Mouse (Mus musculus): Measurements from ENCODE around the gene 1500009C09Rik. TPM values are rescaled to one million over a fixed set of nuclear protein-coding genes. Genes with fewer than 3 reads are reported as not detected.
A peak's percentile ranks its signal among the peaks of the same experiment; 100 is the strongest.

The 1500009C09Rik gene
- total RNA-seq, 1 experiment = 1.0 TPM

GRCm38 (mm10) chr15:82247131-82247776, 4.9 kb upstream of the 1500009C09Rik start:
- no peaks in the 10 kb centered on the region for H3K9me3 ChIP-seq (ENCODE audit: control insufficient read depth, insufficient read depth, low read depth, low read length)
- peak overlapping the region; percentile 96 for H3K27ac ChIP-seq (ENCODE audit: insufficient read depth, low read depth, low read length, poor library complexity, severe bottlenecking)
- H3K9ac ChIP-seq (ENCODE audit: insufficient read depth, low read depth, low read length, poor library complexity, severe bottlenecking) = no peak overlapping the region
- no peak overlapping the region for H3K4me3 ChIP-seq (ENCODE audit: insufficient read depth in 1 of 2, low read depth in 1 of 2, low read length in 2 of 2, poor library complexity in 1 of 2, severe bottlenecking in 1 of 2)
- H3K4me1 ChIP-seq (ENCODE audit: control insufficient read depth in 2 of 2, insufficient read depth in 2 of 2, low read length in 2 of 2, poor library complexity in 1 of 2) = peaks cover 7% of the 10 kb centered on the region in 2 experiments; a peak in 3 of 4 replicates
- no peak for DNase-seq (ENCODE audit: low read depth, low spot score)
- in situ Hi-C loops (cut with MboI; ENCODE audit: low sequenced_read_pairs in 2 of 2, unreplicated experiment in 2 of 2) = loop anchor here in 1 of 2 experiments (25.0 kb wide), 1 partner anchor 185 kb away; the partner anchor contains the start of genes 4930407I10Rik and Mei1
- H3K36me3 ChIP-seq (ENCODE audit: control insufficient read depth, insufficient read depth, low read length, poor library complexity, severe bottlenecking) = no peaks in the 10 kb centered on the region; the same call in 1 of the 2 replicates
- no peak for TF ChIP-seq ZNF384 (IDR thresholded peaks at IDR 0.05; ENCODE audit: low read depth, low read length)
- TF ChIP-seq MAFK (IDR thresholded peaks at IDR 0.05; ENCODE audit: insufficient read depth, low read depth, low read length) = peak; percentile 53; the same call in 1 of the 2 replicates

GRCm38 (mm10) chr15:82251579-82251978, 618 bp upstream of the 1500009C09Rik start:
- Histone ChIP-seq H3K9me3 (ENCODE audit: control insufficient read depth, insufficient read depth, low read depth, low read length) (no peaks in the 10 kb centered on the region), H3K4me1 (ENCODE audit: control insufficient read depth in 2 of 2, insufficient read depth in 2 of 2, low read length in 2 of 2, poor library complexity in 1 of 2) (peaks cover 18 to 21% of the 10 kb centered on the region in 2 experiments), H3K27ac (ENCODE audit: insufficient read depth, low read depth, low read length, poor library complexity, severe bottlenecking) (no peak overlapping the region), H3K9ac (ENCODE audit: insufficient read depth, low read depth, low read length, poor library complexity, severe bottlenecking) (no peak overlapping the region), H3K4me3 (ENCODE audit: insufficient read depth in 1 of 2, low read depth in 1 of 2, low read length in 2 of 2, poor library complexity in 1 of 2, severe bottlenecking in 1 of 2) (no peak overlapping the region), H3K36me3 (ENCODE audit: control insufficient read depth, insufficient read depth, low read length, poor library complexity, severe bottlenecking) (no peaks in the 10 kb centered on the region)
- TF ChIP-seq ZC3H11A (IDR thresholded peaks at IDR 0.05; ENCODE audit: borderline replicate concordance, low read depth, low read length) (peak; percentile 57; the same call in 1 of the 2 replicates), ZNF384 (IDR thresholded peaks at IDR 0.05; ENCODE audit: low read depth, low read length) (no peak)
- no peak for DNase-seq (ENCODE audit: low read depth, low spot score)
- in situ Hi-C loops (cut with MboI; ENCODE audit: low sequenced_read_pairs in 2 of 2, unreplicated experiment in 2 of 2) = no loop called here

- Histone ChIP-seq H3K4me1 (ENCODE audit: control insufficient read depth in 2 of 2, insufficient read depth in 2 of 2, low read length in 2 of 2, poor library complexity in 1 of 2) (peaks cover 14 to 26% of the 10 kb centered on the region in 2 experiments), H3K9me3 (ENCODE audit: control insufficient read depth, insufficient read depth, low read depth, low read length) (no peaks in the 10 kb centered on the region), H3K27ac (ENCODE audit: insufficient read depth, low read depth, low read length, poor library complexity, severe bottlenecking) (no peak overlapping the region), H3K4me3 (ENCODE audit: insufficient read depth in 1 of 2, low read depth in 1 of 2, low read length in 2 of 2, poor library complexity in 1 of 2, severe bottlenecking in 1 of 2) (no peak overlapping the region), H3K9ac (ENCODE audit: insufficient read depth, low read depth, low read length, poor library complexity, severe bottlenecking) (no peak overlapping the region), H3K36me3 (ENCODE audit: control insufficient read depth, insufficient read depth, low read length, poor library complexity, severe bottlenecking) (no peaks in the 10 kb centered on the region)
- in situ Hi-C loops (cut with MboI; ENCODE audit: low sequenced_read_pairs in 2 of 2, unreplicated experiment in 2 of 2) = no loop called here
- TF ChIP-seq CHD2 (IDR thresholded peaks at IDR 0.05; ENCODE audit: low read depth, low read length) (no peak), HCFC1 (IDR thresholded peaks at IDR 0.05; ENCODE audit: borderline replicate concordance, insufficient read depth, low read length) (no peak), ZNF384 (IDR thresholded peaks at IDR 0.05; ENCODE audit: low read depth, low read length) (no peak), MAFK (IDR thresholded peaks at IDR 0.05; ENCODE audit: insufficient read depth, low read depth, low read length) (no peak), ZC3H11A (IDR thresholded peaks at IDR 0.05; ENCODE audit: borderline replicate concordance, low read depth, low read length) (no peak)
- no peak for DNase-seq (ENCODE audit: low read depth, low spot score)
Observed at GRCm38 (mm10) chr15:82255248-82255647, 3.1 kb downstream of the 1500009C09Rik start.

GRCm38 (mm10) chr15:82255944-82256383, 3.8 kb downstream of the 1500009C09Rik start:
- in situ Hi-C loops (cut with MboI; ENCODE audit: low sequenced_read_pairs in 2 of 2, unreplicated experiment in 2 of 2) = no loop called here
- Histone ChIP-seq H3K9ac (ENCODE audit: insufficient read depth, low read depth, low read length, poor library complexity, severe bottlenecking) (no peak overlapping the region), H3K4me3 (ENCODE audit: insufficient read depth in 1 of 2, low read depth in 1 of 2, low read length in 2 of 2, poor library complexity in 1 of 2, severe bottlenecking in 1 of 2) (peak overlapping the region in 1 of 2 experiments; percentile 37; a peak in 2 of 4 replicates), H3K36me3 (ENCODE audit: control insufficient read depth, insufficient read depth, low read length, poor library complexity, severe bottlenecking) (no peaks in the 10 kb centered on the region), H3K4me1 (ENCODE audit: control insufficient read depth in 2 of 2, insufficient read depth in 2 of 2, low read length in 2 of 2, poor library complexity in 1 of 2) (peaks cover 14 to 26% of the 10 kb centered on the region in 2 experiments), H3K27ac (ENCODE audit: insufficient read depth, low read depth, low read length, poor library complexity, severe bottlenecking) (no peak overlapping the region), H3K9me3 (ENCODE audit: control insufficient read depth, insufficient read depth, low read depth, low read length) (no peaks in the 10 kb centered on the region)
- TF ChIP-seq ZC3H11A (IDR thresholded peaks at IDR 0.05; ENCODE audit: borderline replicate concordance, low read depth, low read length) = no peak
- no peak for TF ChIP-seq MAFK (IDR thresholded peaks at IDR 0.05; ENCODE audit: insufficient read depth, low read depth, low read length)
- TF ChIP-seq HCFC1 (IDR thresholded peaks at IDR 0.05; ENCODE audit: borderline replicate concordance, insufficient read depth, low read length) = no peak
- TF ChIP-seq CHD2 (IDR thresholded peaks at IDR 0.05; ENCODE audit: low read depth, low read length) = no peak
- no peak for TF ChIP-seq ZNF384 (IDR thresholded peaks at IDR 0.05; ENCODE audit: low read depth, low read length)
- no peak for DNase-seq (ENCODE audit: low read depth, low spot score)

Data from ES-E14 (cell line).